Mouse (Mus musculus): Measurements from ENCODE around the gene Herpud1. TPM values are rescaled to one million over a fixed set of nuclear protein-coding genes. Genes with fewer than 3 reads are reported as not detected.

Gene Herpud1
- polyA plus RNA-seq, 1 experiment from 2014 or later = 224 TPM

DNA sequence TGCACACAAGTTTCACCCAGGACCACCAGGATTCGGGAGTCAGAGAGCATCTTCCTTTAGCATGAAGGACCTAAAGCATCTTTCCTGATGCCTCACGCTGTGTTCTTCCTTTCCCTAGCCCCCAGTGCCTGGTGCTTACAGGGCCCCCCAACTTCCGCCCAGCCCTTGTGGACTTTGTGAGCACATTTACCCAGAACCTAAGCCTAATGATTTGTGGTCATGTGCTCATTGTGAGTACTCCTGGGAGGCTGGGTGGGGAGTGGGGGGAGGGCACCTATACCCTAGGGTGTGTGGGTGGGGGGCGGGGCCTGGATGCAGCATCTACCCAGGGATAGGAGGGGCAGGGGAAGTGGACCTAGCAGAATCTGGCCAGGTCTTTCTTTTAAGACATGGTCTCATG lies 40.6 kb upstream of the Herpud1 start:
- H3K4me1 ChIP-seq (replicated peaks; ENCODE audit: control insufficient read depth, insufficient read depth) = no peaks in the 10 kb centered on the region
- H3K4me2 ChIP-seq (replicated peaks; ENCODE audit: low read depth) = no peak overlapping the region
- H3K27ac ChIP-seq (replicated peaks) = no peak overlapping the region
- no peak for TF ChIP-seq CTCF (IDR thresholded peaks at IDR 0.05; ENCODE audit: low read depth)
- no peak for TF ChIP-seq EP300 (optimal IDR thresholded peaks at IDR 0.05)
- 88% methylated on average over 4 of the region's 4 CpGs for WGBS
- DNase-seq (ENCODE audit: low spot score) = peak; percentile 57
- no peaks in the 10 kb centered on the region for H3K9me3 ChIP-seq (ENCODE audit: control insufficient read depth, low read length)
- ATAC-seq (ENCODE audit: low FRiP score, low TSS enrichment) = peak; percentile 35
- H3K36me3 ChIP-seq (ENCODE audit: control insufficient read depth, insufficient read depth, low read length) = no peaks in the 10 kb centered on the region
- no peaks in the 10 kb centered on the region for H3K27me3 ChIP-seq (ENCODE audit: control insufficient read depth, insufficient read depth, low read length)
- H3K4me3 ChIP-seq (ENCODE audit: low read depth, low read length) = no peak overlapping the region
- H3K9ac ChIP-seq (ENCODE audit: low read length) = no peak overlapping the region

DNA sequence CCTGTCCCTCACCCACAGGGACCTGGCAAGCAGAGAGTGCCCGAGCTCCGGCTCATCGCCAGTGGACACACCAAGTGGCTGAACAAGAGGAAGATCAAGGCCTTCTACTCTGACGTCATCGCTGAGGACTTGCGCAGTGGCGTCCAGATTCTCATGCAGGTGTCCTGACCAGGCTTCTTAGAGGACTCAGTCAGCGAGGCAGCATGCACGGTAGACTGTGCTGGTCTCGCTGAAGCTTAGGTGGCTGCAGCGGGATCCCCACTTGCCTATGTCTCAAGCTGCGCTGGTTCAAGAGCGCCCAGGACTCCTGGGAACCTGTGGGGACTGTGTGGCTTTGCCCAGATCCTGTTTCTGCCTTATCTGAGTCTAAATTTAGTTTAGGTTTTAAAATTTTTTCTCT lies 40.0 kb upstream of the Herpud1 start:
- Histone ChIP-seq H3K36me3 (ENCODE audit: control insufficient read depth, insufficient read depth, low read length) (no peaks in the 10 kb centered on the region), H3K27me3 (ENCODE audit: control insufficient read depth, insufficient read depth, low read length) (no peaks in the 10 kb centered on the region), H3K4me1 (replicated peaks; ENCODE audit: control insufficient read depth, insufficient read depth) (no peaks in the 10 kb centered on the region), H3K27ac (replicated peaks) (0 out of 2 replicates have a peak overlapping the region, but pooled peaks have one; percentile 6), H3K9ac (ENCODE audit: low read length) (no peak overlapping the region), H3K9me3 (ENCODE audit: control insufficient read depth, low read length) (no peaks in the 10 kb centered on the region), H3K4me2 (replicated peaks; ENCODE audit: low read depth) (no peak overlapping the region), H3K4me3 (ENCODE audit: low read depth, low read length) (no peak overlapping the region)
- ATAC-seq (ENCODE audit: low FRiP score, low TSS enrichment) (no peak), DNase-seq (ENCODE audit: low spot score) (no peak)
- TF ChIP-seq CTCF (IDR thresholded peaks at IDR 0.05; ENCODE audit: low read depth) (no peak), EP300 (optimal IDR thresholded peaks at IDR 0.05) (no peak)
- WGBS = 90% methylated on average over 13 of the region's 13 CpGs

- no peak overlapping the region for H3K27ac ChIP-seq (replicated peaks)
- no peaks in the 10 kb centered on the region for H3K9me3 ChIP-seq (ENCODE audit: control insufficient read depth, low read length)
- H3K27me3 ChIP-seq (ENCODE audit: control insufficient read depth, insufficient read depth, low read length) = no peaks in the 10 kb centered on the region
- 49% methylated on average over 9 of the region's 9 CpGs for WGBS
- H3K4me1 ChIP-seq (replicated peaks; ENCODE audit: control insufficient read depth, insufficient read depth) = no peaks in the 10 kb centered on the region
- DNase-seq (ENCODE audit: low spot score) = no peak
- H3K4me3 ChIP-seq (ENCODE audit: low read depth, low read length) = no peak overlapping the region
- H3K4me2 ChIP-seq (replicated peaks; ENCODE audit: low read depth) = no peak overlapping the region
- H3K36me3 ChIP-seq (ENCODE audit: control insufficient read depth, insufficient read depth, low read length) = no peaks in the 10 kb centered on the region
- no peak for ATAC-seq (ENCODE audit: low FRiP score, low TSS enrichment)
- H3K9ac ChIP-seq (ENCODE audit: low read length) = no peak overlapping the region
- no peak for TF ChIP-seq CTCF (IDR thresholded peaks at IDR 0.05; ENCODE audit: low read depth)
- no peak for TF ChIP-seq EP300 (optimal IDR thresholded peaks at IDR 0.05)
Measured at GRCm38 (mm10) chr8:94348425-94348824, 37.8 kb upstream of the Herpud1 start.

GRCm38 (mm10) chr8:94354069-94354531 lies 32.1 kb upstream of the Herpud1 start:
- 0 out of 2 replicates have a peak overlapping the region, but pooled peaks have one; percentile 31 for H3K9ac ChIP-seq (ENCODE audit: low read length)
- no peak overlapping the region for H3K4me3 ChIP-seq (ENCODE audit: low read depth, low read length)
- ATAC-seq (ENCODE audit: low FRiP score, low TSS enrichment) (peak; percentile 91), DNase-seq (ENCODE audit: low spot score) (peak; percentile 73)
- peak; percentile 79 for TF ChIP-seq EP300 (optimal IDR thresholded peaks at IDR 0.05)
- TF ChIP-seq CTCF (IDR thresholded peaks at IDR 0.05; ENCODE audit: low read depth) = no peak
- no peaks in the 10 kb centered on the region for H3K27me3 ChIP-seq (ENCODE audit: control insufficient read depth, insufficient read depth, low read length)
- no peaks in the 10 kb centered on the region for H3K9me3 ChIP-seq (ENCODE audit: control insufficient read depth, low read length)
- H3K36me3 ChIP-seq (ENCODE audit: control insufficient read depth, insufficient read depth, low read length) = no peaks in the 10 kb centered on the region
- WGBS = 52% methylated on average over 7 of the region's 7 CpGs
- H3K4me1 ChIP-seq (replicated peaks; ENCODE audit: control insufficient read depth, insufficient read depth) = peaks cover 8% of the 10 kb centered on the region; the same call in 1 of the 2 replicates
- H3K27ac ChIP-seq (replicated peaks) = peak overlapping the region; percentile 96
- 0 out of 2 replicates have a peak overlapping the region, but pooled peaks have one; percentile 8 for H3K4me2 ChIP-seq (replicated peaks; ENCODE audit: low read depth)

- DNase-seq (ENCODE audit: low spot score) (peak; percentile 80), ATAC-seq (ENCODE audit: low FRiP score, low TSS enrichment) (peak; percentile 88)
- H3K27me3 ChIP-seq (ENCODE audit: control insufficient read depth, insufficient read depth, low read length) = no peaks in the 10 kb centered on the region
- peak overlapping the region; percentile 96 for H3K27ac ChIP-seq (replicated peaks)
- 41% methylated on average over 4 of the region's 4 CpGs for WGBS
- H3K9ac ChIP-seq (ENCODE audit: low read length) = 0 out of 2 replicates have a peak overlapping the region, but pooled peaks have one; percentile 31
- TF ChIP-seq EP300 (optimal IDR thresholded peaks at IDR 0.05) (no peak), CTCF (IDR thresholded peaks at IDR 0.05; ENCODE audit: low read depth) (no peak)
- no peaks in the 10 kb centered on the region for H3K9me3 ChIP-seq (ENCODE audit: control insufficient read depth, low read length)
- H3K4me2 ChIP-seq (replicated peaks; ENCODE audit: low read depth) = 0 out of 2 replicates have a peak overlapping the region, but pooled peaks have one; percentile 8
- peaks cover 8% of the 10 kb centered on the region; the same call in 1 of the 2 replicates for H3K4me1 ChIP-seq (replicated peaks; ENCODE audit: control insufficient read depth, insufficient read depth)
- H3K36me3 ChIP-seq (ENCODE audit: control insufficient read depth, insufficient read depth, low read length) = no peaks in the 10 kb centered on the region
- H3K4me3 ChIP-seq (ENCODE audit: low read depth, low read length) = no peak overlapping the region
Measured at GRCm38 (mm10) chr8:94354571-94354970, 31.7 kb upstream of the Herpud1 start.

DNA sequence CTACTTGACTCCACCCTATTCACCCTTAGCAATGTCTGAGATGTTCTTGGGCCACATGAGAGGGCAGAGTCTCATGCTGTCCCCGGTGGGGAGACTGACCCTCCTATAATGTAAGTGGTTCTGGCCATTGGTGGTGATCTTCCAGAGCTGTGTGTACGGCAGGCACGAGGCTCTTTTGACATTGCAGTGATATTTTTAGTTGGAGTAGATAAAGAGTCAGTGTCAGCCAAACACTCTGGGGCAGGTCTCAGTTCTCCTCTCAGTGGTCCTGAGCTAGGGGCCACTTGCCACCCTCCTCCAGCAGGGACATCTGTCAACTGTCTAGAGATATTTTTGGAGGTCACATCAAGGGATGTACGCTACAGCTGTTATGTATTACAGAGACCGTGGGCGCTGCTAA lies 29.0 kb upstream of the Herpud1 start:
- H3K36me3 ChIP-seq (ENCODE audit: control insufficient read depth, insufficient read depth, low read length) = no peaks in the 10 kb centered on the region
- no peaks in the 10 kb centered on the region for H3K27me3 ChIP-seq (ENCODE audit: control insufficient read depth, insufficient read depth, low read length)
- H3K9me3 ChIP-seq (ENCODE audit: control insufficient read depth, low read length) = no peaks in the 10 kb centered on the region
- DNase-seq (ENCODE audit: low spot score) = no peak
- no peak overlapping the region for H3K9ac ChIP-seq (ENCODE audit: low read length)
- no peak overlapping the region for H3K4me2 ChIP-seq (replicated peaks; ENCODE audit: low read depth)
- ATAC-seq (ENCODE audit: low FRiP score, low TSS enrichment) = no peak
- WGBS = 69% methylated on average over 6 of the region's 6 CpGs
- H3K4me1 ChIP-seq (replicated peaks; ENCODE audit: control insufficient read depth, insufficient read depth) = peaks cover 8% of the 10 kb centered on the region; the same call in 1 of the 2 replicates
- no peak for TF ChIP-seq EP300 (optimal IDR thresholded peaks at IDR 0.05)
- no peak for TF ChIP-seq CTCF (IDR thresholded peaks at IDR 0.05; ENCODE audit: low read depth)
- H3K27ac ChIP-seq (replicated peaks) = no peak overlapping the region
- H3K4me3 ChIP-seq (ENCODE audit: low read depth, low read length) = no peak overlapping the region
